Mouse (Mus musculus): ENCODE data around the gene Fam184b. TPM values are rescaled to one million over a fixed set of nuclear protein-coding genes. Genes with fewer than 3 reads are reported as not detected.

Gene Fam184b
- polyA plus RNA-seq, 1 experiment: 2.6 TPM

DNA sequence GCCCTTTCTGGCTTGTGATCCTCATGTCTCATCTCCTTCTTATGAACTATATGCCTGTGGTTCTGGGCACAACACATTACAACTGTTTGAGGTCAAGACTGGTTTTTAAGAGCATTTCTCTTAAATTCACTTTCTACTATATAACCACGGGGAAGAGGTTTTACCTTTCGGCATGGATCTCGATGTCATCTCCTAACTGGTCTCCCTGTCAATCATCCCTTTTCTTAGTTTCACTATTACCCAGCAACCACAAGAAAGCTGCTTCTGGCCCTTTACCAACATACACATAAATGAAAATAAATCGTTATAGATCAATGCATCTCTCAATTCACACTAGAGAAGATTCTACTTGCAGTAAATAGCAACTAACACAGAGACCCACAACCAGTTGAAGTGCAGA, 104.2 kb downstream of the Fam184b start:
- DNase-seq (ENCODE audit: low read depth): no peak
- TF ChIP-seq CTCF (IDR thresholded peaks at IDR 0.05; ENCODE audit: borderline replicate concordance, extremely low read depth, insufficient read depth, insufficient read length): no peak
- no peak for TF ChIP-seq POLR2A (IDR thresholded peaks at IDR 0.05; ENCODE audit: borderline replicate concordance, extremely low read depth, insufficient read depth, insufficient read length, poor library complexity, severe bottlenecking)

DNA sequence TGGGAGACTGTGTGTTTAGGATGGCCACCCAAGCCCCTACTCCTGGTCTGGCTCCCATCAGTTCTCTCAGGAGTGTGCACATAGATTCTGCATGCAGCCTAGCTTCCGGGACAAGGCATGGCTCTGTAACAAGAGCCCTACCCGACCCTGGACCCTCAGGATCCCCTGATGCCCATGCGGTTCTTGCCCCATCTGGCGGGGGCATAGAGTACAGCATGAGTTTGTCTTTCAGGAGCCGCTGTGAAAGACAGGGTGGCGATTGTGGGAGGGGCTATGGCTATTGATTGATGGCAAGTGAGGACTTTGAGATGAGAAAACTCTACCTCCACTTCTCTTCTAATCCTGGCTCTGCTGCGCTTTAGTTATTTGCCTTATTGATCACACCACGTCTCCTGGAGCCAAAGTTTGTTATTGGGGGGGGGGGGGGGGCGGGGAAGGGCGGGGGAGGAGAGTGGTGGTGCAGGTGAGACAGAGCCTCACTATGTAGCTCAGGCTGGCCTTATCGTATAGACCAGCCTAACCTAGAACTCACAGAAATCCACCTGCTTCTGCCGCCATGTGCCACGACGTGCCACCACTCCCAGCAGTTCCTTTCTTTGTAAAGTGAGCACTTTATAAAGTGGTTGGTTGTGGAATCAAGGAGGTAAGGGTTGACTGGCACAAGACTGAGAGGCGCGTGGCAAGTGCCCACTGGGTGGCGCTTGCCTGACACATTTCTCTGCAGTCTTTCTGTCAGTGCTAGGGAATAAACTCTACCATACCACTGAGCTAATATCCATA, 104.9 kb downstream of the Fam184b start:
- TF ChIP-seq POLR2A (IDR thresholded peaks at IDR 0.05; ENCODE audit: borderline replicate concordance, extremely low read depth, insufficient read depth, insufficient read length, poor library complexity, severe bottlenecking): no peak
- TF ChIP-seq CTCF (IDR thresholded peaks at IDR 0.05; ENCODE audit: borderline replicate concordance, extremely low read depth, insufficient read depth, insufficient read length): peak; percentile 76
- peak; percentile 76 for DNase-seq (ENCODE audit: low read depth)

DNA sequence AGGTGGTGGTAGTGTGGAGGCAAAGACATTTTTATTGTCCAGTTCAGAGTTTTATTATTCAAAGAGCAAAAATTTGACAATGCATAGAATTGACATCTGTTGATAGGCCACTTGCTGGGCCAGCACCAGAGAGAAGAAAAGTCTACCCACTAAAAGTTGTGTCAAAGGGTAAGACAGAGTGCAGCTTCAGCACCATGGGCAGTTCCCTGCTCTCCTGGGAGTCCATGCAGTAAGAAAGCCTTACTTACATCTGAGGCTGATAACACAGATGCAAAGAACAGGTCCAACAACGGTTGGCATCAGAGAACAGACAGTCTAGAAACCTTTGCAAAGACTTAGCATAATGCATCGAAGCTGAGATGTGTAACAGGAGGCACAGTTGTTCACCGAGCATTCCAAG, 109.7 kb downstream of the Fam184b start:
- no peak for TF ChIP-seq POLR2A (IDR thresholded peaks at IDR 0.05; ENCODE audit: borderline replicate concordance, extremely low read depth, insufficient read depth, insufficient read length, poor library complexity, severe bottlenecking)
- no peak for TF ChIP-seq CTCF (IDR thresholded peaks at IDR 0.05; ENCODE audit: borderline replicate concordance, extremely low read depth, insufficient read depth, insufficient read length)
- peak; percentile 5 for DNase-seq (ENCODE audit: low read depth)

DNA sequence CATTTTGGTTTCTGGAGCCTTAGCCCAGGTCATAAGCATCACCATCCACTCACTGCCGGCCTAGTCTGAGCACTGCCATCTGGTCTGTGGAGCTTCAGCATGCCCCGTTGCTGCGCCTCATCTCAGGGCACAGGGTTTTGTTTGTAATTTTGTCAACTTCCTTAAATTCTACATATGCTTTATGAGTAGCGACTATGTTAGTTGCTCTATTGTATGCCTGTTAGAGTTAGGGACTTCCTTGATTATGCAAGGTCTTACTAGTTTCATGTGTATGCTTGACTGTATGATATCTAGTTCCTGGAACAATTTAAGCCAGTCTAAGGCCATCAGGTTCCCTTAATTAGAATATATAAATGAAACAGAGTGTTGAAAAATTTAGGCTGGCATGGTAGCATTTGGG, 113.1 kb downstream of the Fam184b start:
- TF ChIP-seq POLR2A (IDR thresholded peaks at IDR 0.05; ENCODE audit: borderline replicate concordance, extremely low read depth, insufficient read depth, insufficient read length, poor library complexity, severe bottlenecking): no peak
- TF ChIP-seq CTCF (IDR thresholded peaks at IDR 0.05; ENCODE audit: borderline replicate concordance, extremely low read depth, insufficient read depth, insufficient read length): no peak

DNA sequence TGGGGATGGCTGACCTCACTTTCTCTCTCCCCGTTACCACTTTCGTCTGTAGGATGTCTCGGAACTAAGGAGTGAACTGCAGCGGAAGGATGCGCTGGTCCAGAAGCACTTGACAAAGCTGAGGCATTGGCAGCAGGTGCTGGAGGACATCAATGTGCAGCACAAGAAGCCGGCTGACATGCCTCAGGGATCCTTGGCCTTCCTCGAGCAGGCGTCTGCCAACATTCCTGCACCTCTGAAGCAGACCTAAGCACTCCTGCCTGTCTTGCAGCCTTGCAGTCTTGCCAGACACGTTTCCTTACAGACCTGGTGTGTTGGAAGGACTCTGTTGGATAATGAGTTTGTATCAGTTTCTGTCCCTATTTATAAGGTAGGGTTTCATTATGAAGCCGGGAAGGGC, 114.3 kb downstream of the Fam184b start:
- TF ChIP-seq CTCF (IDR thresholded peaks at IDR 0.05; ENCODE audit: borderline replicate concordance, extremely low read depth, insufficient read depth, insufficient read length) (no peak), POLR2A (IDR thresholded peaks at IDR 0.05; ENCODE audit: borderline replicate concordance, extremely low read depth, insufficient read depth, insufficient read length, poor library complexity, severe bottlenecking) (no peak)
- DNase-seq (ENCODE audit: low read depth): no peak

More for the DNA sequence above, 113.1 kb downstream of the Fam184b start:
- DNase-seq (ENCODE audit: low read depth): no peak

DNA sequence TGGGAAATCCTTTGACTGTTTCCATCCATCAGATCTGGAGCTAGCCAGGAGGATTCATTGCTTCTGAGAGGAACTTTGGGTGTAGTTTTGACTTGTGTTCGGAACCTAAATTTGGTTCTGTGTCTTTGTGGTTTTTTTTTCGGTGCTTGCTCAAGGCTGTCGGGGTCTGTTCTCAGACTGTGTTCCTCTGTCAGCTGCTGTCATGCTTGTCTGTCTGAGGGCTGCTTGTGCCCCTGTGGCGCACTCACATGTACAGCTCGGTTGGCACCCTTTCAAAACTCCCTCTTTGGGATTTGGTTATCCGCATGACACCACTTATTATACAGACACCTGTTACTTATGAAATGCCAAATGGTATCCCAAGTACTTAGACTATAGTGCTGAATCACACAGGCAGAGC, 117.8 kb downstream of the Fam184b start:
- no peak for TF ChIP-seq POLR2A (IDR thresholded peaks at IDR 0.05; ENCODE audit: borderline replicate concordance, extremely low read depth, insufficient read depth, insufficient read length, poor library complexity, severe bottlenecking)
- TF ChIP-seq CTCF (IDR thresholded peaks at IDR 0.05; ENCODE audit: borderline replicate concordance, extremely low read depth, insufficient read depth, insufficient read length): no peak
- DNase-seq (ENCODE audit: low read depth): peak; percentile 5

DNA sequence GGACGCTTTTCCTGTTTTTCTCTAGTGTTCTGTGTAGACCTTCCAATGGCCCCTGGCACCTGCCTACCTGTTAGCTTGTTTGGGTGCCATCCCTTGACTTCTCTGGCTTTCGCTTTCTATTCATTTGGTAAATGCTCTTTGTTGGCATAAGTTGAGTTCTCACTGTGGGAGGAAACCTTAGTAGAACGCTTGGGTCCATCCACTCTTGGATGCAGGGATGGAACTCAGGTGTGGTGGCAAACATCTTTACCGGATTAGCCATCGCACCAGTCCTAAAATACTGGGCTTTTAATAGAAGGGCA, 118.7 kb downstream of the Fam184b start:
- TF ChIP-seq POLR2A (IDR thresholded peaks at IDR 0.05; ENCODE audit: borderline replicate concordance, extremely low read depth, insufficient read depth, insufficient read length, poor library complexity, severe bottlenecking) (no peak), CTCF (IDR thresholded peaks at IDR 0.05; ENCODE audit: borderline replicate concordance, extremely low read depth, insufficient read depth, insufficient read length) (no peak)
- DNase-seq (ENCODE audit: low read depth): no peak

DNA sequence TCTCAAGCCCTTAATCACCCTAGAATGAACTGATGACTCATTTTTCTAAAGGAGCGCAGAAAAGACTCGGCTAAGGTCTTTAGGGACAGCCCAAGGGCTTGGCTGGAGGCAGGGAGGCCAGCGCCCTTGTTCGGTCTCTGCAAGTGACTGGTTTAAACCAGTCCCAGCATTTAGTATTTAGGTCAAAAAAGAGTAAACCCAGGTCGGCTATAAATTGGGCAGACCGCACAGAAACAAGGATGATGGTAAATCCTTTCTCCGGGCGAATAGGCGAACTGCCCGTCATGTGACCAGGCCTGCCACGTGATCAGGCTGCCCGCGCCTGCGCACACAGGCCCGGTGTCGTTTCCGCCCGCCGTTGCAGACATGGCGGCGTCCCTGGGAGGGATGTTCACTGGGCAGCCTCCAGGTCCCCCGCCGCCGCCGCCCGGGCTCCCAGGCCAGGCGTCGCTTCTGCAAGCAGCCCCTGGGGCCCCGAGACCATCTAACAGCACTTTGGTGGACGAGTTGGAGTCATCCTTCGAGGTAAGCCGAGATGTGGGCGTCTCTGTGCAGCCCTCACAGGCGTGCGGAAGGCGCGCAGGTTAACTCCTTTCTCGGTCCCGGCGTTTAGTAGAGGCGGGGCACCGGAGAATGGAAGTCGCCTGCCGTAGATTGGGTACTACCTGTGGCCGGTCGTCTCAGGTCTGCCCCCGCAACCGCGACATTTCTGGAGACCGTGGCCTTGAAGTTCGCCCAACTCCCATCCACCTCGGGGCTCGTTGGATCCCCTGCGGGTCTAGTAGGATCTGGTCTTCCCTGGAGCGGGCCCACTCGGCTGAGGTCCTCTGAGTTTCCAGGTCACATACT, 119.2 kb downstream of the Fam184b start, which contains the start of gene Med28:
Med28 (plus strand) TSS at position 270 of the 849 bp plus-strand sequence.
- no peak for TF ChIP-seq CTCF (IDR thresholded peaks at IDR 0.05; ENCODE audit: borderline replicate concordance, extremely low read depth, insufficient read depth, insufficient read length)
- TF ChIP-seq POLR2A (IDR thresholded peaks at IDR 0.05; ENCODE audit: borderline replicate concordance, extremely low read depth, insufficient read depth, insufficient read length, poor library complexity, severe bottlenecking): peak; percentile 84
- peak; percentile 97 for DNase-seq (ENCODE audit: low read depth)

DNA sequence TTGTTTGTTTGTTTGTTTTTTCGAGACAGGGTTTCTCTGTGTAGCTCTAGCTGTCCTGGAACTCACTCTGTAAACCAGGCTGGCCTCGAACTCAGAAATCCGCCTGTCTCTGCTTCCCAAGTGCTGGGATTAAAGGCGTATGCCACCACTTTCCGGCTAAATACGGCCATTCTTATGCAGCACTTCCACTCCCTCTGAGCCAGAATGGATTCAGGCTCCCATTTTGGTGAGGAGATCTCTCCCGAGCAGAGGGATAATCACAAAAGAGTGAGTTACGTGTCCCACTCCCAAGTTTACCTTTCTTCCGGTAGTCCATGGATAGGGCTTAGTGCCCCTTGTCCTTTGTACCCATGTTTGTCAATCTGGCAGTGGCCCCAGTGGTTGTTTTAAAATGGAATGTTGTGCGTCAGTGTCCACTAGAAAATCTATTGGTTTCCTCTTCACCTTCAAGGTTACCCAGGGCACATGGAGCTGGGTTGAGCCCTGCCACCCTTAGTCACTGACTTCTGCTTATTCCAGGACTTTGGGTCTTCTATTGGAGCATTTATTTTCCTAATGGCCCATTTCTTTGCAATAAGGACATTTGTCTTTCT, 124.2 kb downstream of the Fam184b start:
- no peak for DNase-seq (ENCODE audit: low read depth)
- TF ChIP-seq CTCF (IDR thresholded peaks at IDR 0.05; ENCODE audit: borderline replicate concordance, extremely low read depth, insufficient read depth, insufficient read length): no peak
- no peak for TF ChIP-seq POLR2A (IDR thresholded peaks at IDR 0.05; ENCODE audit: borderline replicate concordance, extremely low read depth, insufficient read depth, insufficient read length, poor library complexity, severe bottlenecking)

DNA sequence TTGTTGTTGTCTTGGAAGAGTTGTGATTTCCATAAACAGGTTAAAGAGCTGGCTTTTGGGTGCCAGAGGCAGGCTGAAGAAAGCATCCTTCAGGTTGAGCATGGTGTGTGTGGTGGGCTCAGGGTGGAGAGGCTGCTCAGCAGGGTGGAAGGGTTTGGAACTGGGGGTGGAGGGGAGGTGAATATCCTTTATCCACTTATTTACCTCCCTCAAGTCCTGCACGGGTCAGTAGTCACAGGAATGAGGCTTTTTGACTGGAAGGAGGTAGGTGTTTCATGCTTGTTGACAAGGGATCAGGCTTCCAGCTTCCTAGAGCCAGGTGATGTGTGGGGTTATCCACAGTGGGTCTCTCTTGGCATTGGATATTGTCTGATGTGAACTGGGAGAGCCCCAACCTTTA, 124.8 kb downstream of the Fam184b start:
- TF ChIP-seq CTCF (IDR thresholded peaks at IDR 0.05; ENCODE audit: borderline replicate concordance, extremely low read depth, insufficient read depth, insufficient read length): no peak
- no peak for TF ChIP-seq POLR2A (IDR thresholded peaks at IDR 0.05; ENCODE audit: borderline replicate concordance, extremely low read depth, insufficient read depth, insufficient read length, poor library complexity, severe bottlenecking)
- DNase-seq (ENCODE audit: low read depth): no peak

DNA sequence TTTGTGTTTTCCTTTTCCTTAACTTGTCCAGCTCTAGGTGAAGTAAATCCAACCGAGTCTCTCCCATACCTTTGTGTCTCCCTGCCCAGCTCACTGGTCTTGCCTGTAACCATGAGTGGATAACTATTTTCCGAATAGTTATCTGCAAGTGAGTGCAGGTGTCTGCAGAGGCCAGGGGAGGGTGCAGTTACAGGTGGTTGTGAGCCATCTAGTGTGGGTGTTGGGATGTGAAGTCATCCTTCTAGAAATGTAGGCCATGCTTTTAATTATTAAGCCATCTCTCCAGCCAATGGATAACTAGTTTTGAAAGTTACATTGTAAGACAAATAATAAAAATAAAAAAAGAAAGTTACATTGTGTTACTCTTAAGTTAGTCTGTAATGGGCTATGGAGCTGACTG, 125.9 kb downstream of the Fam184b start:
- TF ChIP-seq CTCF (IDR thresholded peaks at IDR 0.05; ENCODE audit: borderline replicate concordance, extremely low read depth, insufficient read depth, insufficient read length) (no peak), POLR2A (IDR thresholded peaks at IDR 0.05; ENCODE audit: borderline replicate concordance, extremely low read depth, insufficient read depth, insufficient read length, poor library complexity, severe bottlenecking) (no peak)
- DNase-seq (ENCODE audit: low read depth): no peak
